Mouse (Mus musculus) intestine, postnatal 0 days (tissue): ENCODE measurements around the gene AA467197. TPM values are rescaled to one million over a fixed set of nuclear protein-coding genes. Genes with fewer than 3 reads are reported as not detected.

ENCODE experiments used
- ATAC-seq: fragments of 200-750 bp; cut with Nextera tagmentation; 2 replicates; pipeline ENCODE4 v1.8.0; 2017; ENCODE audit warnings: mild to moderate bottlenecking, moderate TSS enrichment, moderate library complexity
- H3K27ac ChIP-seq: fragments of 300-500 bp; sonication (generic); 2 replicates; pipeline ENCODE4 v1.5.1; 2014; ENCODE audit warnings: mild to moderate bottlenecking, low read depth, low read length, moderate library complexity
- H3K27me3 ChIP-seq: fragments of 300-500 bp; sonication (generic); replicated peaks from 2 replicates; pipeline ENCODE4 v1.6.1; 2014; ENCODE audit warnings: low read length, mixed read lengths; ENCODE audit not compliant: control insufficient read depth, insufficient read depth
- H3K36me3 ChIP-seq: fragments of 300-500 bp; sonication (generic); 2 replicates; pipeline ENCODE4 v1.6.1; 2014; ENCODE audit warnings: mild to moderate bottlenecking, moderate library complexity; ENCODE audit not compliant: control insufficient read depth, insufficient read depth
- H3K4me1 ChIP-seq: fragments of 300-500 bp; sonication (generic); replicated peaks from 2 replicates; pipeline ENCODE4 v1.6.1; 2014; ENCODE audit warnings: antibody characterized with exemption, low read length, mixed read lengths; ENCODE audit not compliant: control insufficient read depth, insufficient read depth
- H3K4me2 ChIP-seq: fragments of 300-500 bp; sonication (generic); replicated peaks from 2 replicates; pipeline ENCODE4 v1.6.1; 2014; ENCODE audit warnings: low read depth, mild to moderate bottlenecking, moderate library complexity
- H3K4me3 ChIP-seq: fragments of 300-500 bp; sonication (generic); 2 replicates; pipeline ENCODE4 v1.5.1; 2014; ENCODE audit warnings: low read depth, low read length
- H3K9ac ChIP-seq: fragments of 300-500 bp; sonication (generic); 2 replicates; pipeline ENCODE4 v1.6.1; 2014; ENCODE audit warnings: mild to moderate bottlenecking, low read depth, low read length
- H3K9me3 ChIP-seq: fragments of 300-500 bp; sonication (generic); 2 replicates; pipeline ENCODE4 v1.6.1; 2016; ENCODE audit warnings: mixed run types; ENCODE audit not compliant: control insufficient read depth
- CTCF ChIP-seq: sonication (generic); IDR thresholded peaks from 2 replicates; pipeline ENCODE4 v1.5.1; 2016; ENCODE audit warnings: low read depth, mild to moderate bottlenecking, control low read depth, antibody characterized with exemption, moderate library complexity
- WGBS: fragments of 180-500 bp; shearing (Covaris S2); extraction: QIAGEN DNeasy Blood & Tissue Kit; methylation state at CpG from one replicate; pipeline ENCODE4 v1.1.7; 2014; 5-methylcytosine and 5-hydroxymethylcytosine counted together
- polyA plus RNA-seq: library from polyadenylated mRNA; unstranded; fragments of >200 nt; fragmentation: Nextera tagmentation; extraction: Ambion mirVana; gene quantifications from 2 replicates; pipeline ENCODE4 v1.2.1, GENCODE M21; 2015

The AA467197 gene
- polyA plus RNA-seq, 1 experiment from 2014 or later: 38.4 TPM

DNA sequence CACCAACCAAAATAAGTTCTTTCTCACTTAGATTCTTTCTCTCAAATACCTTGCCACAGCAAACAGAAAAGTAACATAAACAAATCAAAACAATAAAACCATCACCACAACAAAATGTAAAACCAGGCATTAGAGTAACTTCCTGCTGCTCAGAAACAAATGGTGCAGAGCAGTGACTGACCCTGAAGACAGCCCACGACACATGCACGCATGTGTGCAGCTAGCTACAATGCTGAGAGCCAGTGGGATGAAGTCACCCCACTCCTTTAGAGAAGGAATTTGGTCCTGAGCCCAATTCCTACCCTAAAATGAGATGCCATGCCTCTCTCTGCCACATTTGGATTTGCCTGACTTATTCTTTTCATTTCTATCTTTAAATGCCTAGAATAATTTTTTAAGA, 35.4 kb upstream of the AA467197 start:
- H3K9me3 ChIP-seq: no peaks in the 10 kb centered on the region
- no peaks in the 10 kb centered on the region for H3K27me3 ChIP-seq
- H3K4me3 ChIP-seq: no peak overlapping the region
- no peak overlapping the region for H3K27ac ChIP-seq
- H3K9ac ChIP-seq: no peak overlapping the region
- ATAC-seq: no peak
- H3K4me2 ChIP-seq: no peak overlapping the region
- WGBS: 74% methylated on average over 2 of the region's 2 CpGs
- no peaks in the 10 kb centered on the region for H3K4me1 ChIP-seq
- TF ChIP-seq CTCF: no peak
- H3K36me3 ChIP-seq: 0 out of 2 replicates have a peak, but pooled peaks cover 3% of the 10 kb centered on the region

DNA sequence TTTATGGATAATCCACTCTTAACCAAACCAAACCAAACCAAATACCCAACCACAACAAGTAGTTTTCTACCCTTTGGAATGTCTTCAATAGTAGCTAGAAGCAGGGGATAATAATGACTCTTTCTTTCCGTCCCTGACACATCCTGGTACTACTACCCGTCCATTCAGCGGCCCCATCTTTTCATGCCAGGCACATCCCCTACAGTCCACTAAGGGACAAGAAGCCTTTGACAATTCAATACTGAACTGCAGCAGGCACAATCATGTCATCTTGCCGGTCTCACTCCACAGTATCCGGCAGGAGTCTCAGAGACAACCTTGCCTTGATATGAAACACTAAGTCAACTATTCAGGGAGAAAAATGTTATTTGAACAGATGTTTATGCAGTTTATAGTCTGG, 31.0 kb upstream of the AA467197 start:
- Histone ChIP-seq H3K4me1 (0 out of 2 replicates have a peak, but pooled peaks cover 3% of the 10 kb centered on the region), H3K27ac (no peak overlapping the region), H3K9ac (no peak overlapping the region), H3K27me3 (no peaks in the 10 kb centered on the region), H3K9me3 (no peaks in the 10 kb centered on the region), H3K4me3 (no peak overlapping the region), H3K36me3 (no peaks in the 10 kb centered on the region), H3K4me2 (no peak overlapping the region)
- WGBS: 62% methylated on average over 5 of the region's 5 CpGs
- no peak for TF ChIP-seq CTCF
- peak; percentile 64 for ATAC-seq

DNA sequence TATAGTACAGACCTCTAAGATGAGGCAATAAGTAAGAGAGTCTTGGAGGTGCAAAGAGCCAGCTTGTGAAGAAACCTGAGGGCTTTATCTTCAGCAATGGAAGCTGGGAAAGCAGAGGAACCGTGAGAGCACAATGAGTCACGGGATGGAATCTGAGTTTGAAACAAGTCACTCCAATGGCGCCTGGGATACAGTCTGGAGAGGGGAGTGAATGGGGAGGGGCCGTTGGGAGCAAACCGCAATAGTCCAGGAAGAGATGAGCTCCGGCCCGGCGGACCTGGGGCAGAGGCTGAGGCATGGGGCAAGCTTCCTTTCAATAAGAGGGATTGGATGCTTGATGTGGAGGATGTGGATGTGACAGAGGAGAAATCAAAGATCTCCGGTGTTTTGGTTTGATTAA, 28.0 kb upstream of the AA467197 start:
- 77% methylated on average over 9 of the region's 9 CpGs for WGBS

DNA sequence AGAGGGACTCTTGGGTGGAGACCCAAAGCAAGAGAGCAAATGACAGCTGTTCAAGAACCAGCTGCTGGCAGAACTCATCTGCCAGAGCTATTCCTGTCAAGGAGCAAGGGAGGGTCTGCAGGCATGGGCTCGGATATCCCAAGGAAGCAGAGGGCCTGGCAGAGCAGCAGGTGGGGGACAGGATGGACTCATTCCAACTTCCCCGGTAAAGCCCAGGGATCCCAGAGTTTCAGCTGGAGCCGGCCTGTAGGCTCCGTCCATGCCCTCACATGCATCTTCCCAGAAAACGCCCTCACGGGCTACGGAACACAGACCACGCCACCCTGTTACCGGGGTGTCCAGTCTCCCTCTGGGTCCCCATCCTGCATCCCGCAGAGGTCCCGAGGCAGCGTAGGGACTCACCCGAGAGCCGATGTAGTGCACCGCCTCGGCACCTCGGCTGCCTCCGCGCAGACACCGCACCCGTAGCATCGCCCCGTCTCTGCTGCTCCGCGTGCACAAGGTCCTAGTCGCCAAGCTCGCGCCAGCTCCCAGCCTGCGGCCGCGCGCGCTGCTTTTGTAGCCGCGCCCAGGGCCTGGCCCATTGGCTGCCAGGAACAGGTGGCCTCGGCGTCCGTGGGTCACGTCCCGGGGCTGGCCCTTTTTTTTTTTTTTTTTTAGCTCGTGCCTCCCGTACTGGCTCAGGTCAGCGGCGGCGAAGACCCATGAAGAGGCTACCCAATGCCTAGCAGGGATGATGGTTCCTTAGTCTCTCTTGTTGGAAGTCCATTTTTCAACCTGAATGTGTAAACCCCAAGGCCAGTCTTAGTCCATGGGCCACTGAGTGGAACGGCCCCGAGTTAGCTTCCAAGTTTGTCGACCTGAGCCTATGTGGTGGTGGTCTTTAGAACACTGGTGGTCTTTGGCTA, 25.8 kb upstream of the AA467197 start, which contains the start of gene Gatm:
Gene Gatm, minus strand, starts transcription at position 558 of the 908 bp plus-strand sequence.
- no peak within 1 kb of the TSS for H3K27ac ChIP-seq
- 3% methylated on average over 48 of the region's 48 CpGs for WGBS
- H3K4me3 ChIP-seq: peak within 1 kb of the TSS; percentile 49
- peak within 1 kb of the TSS; percentile 87 for H3K4me2 ChIP-seq
- H3K4me1 ChIP-seq: 0 out of 2 replicates have a peak, but pooled peaks cover 3% of the 10 kb centered on the region
- TF ChIP-seq CTCF: no peak
- no peaks in the 10 kb centered on the region; the same call in 1 of the 2 replicates for H3K27me3 ChIP-seq
- H3K36me3 ChIP-seq: no peaks in the 10 kb centered on the region
- H3K9me3 ChIP-seq: no peaks in the 10 kb centered on the region
- H3K9ac ChIP-seq: peak within 1 kb of the TSS; percentile 40
- ATAC-seq: peak; percentile 98

More for the DNA sequence above, 28.0 kb upstream of the AA467197 start:
- no peak overlapping the region for H3K9ac ChIP-seq
- no peaks in the 10 kb centered on the region for H3K36me3 ChIP-seq
- ATAC-seq: no peak
- no peaks in the 10 kb centered on the region for H3K9me3 ChIP-seq
- 0 out of 2 replicates have a peak, but pooled peaks cover 3% of the 10 kb centered on the region for H3K4me1 ChIP-seq
- H3K4me2 ChIP-seq: no peak overlapping the region
- H3K27me3 ChIP-seq: no peaks in the 10 kb centered on the region; the same call in 1 of the 2 replicates
- TF ChIP-seq CTCF: no peak
- no peak overlapping the region for H3K27ac ChIP-seq
- no peak overlapping the region for H3K4me3 ChIP-seq

DNA sequence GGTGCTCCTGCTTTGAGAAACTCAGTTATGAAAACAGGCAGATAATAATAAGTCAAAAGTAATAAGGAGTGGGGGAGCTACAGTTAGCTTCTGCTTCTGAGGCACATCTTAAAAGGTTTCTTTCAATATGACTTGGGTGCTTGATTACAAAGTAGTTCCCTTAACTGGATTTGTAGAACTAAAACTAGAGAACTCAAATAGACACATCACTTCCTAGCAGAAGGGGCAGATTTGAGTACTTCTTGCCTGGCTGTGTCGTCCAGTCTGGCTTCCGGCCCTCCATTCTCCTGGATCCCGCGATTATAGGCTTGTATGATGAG, 25.2 kb upstream of the AA467197 start:
- WGBS: 86% methylated on average over 4 of the region's 4 CpGs
- Histone ChIP-seq H3K9me3 (no peaks in the 10 kb centered on the region), H3K4me1 (0 out of 2 replicates have a peak, but pooled peaks cover 3% of the 10 kb centered on the region), H3K27me3 (no peaks in the 10 kb centered on the region; the same call in 1 of the 2 replicates), H3K27ac (no peak overlapping the region), H3K4me2 (peak overlapping the region; percentile 87), H3K9ac (0 out of 2 replicates have a peak overlapping the region, but pooled peaks have one; percentile 40), H3K4me3 (peak overlapping the region; percentile 49), H3K36me3 (no peaks in the 10 kb centered on the region)
- no peak for ATAC-seq
- TF ChIP-seq CTCF: no peak

DNA sequence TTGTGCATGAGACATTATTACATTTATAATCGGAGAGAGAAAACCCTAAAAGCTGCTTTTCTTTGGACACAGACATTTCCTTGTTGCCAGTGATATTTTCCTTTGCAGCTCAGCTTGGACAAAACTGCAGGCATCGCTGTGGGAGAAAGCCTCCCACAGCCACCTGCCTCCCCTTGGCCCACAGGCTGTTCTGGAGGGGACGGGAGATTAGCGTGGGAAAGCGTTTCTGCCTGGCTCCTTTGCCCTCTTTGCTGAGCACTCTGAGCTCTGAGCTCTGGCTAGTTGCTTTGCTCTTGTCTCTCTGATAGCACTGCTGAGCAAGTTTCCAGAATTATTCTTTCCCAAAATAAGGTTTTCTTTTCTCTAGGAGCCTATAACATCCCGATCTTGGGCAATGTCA, 20.5 kb upstream of the AA467197 start:
- 73% methylated on average over 6 of the region's 6 CpGs for WGBS
- TF ChIP-seq CTCF: no peak
- H3K27me3 ChIP-seq: no peaks in the 10 kb centered on the region; the same call in 1 of the 2 replicates

More for the DNA sequence above, 20.5 kb upstream of the AA467197 start:
- no peak overlapping the region for H3K9ac ChIP-seq
- H3K4me1 ChIP-seq: no peaks in the 10 kb centered on the region
- H3K9me3 ChIP-seq: no peaks in the 10 kb centered on the region
- no peak for ATAC-seq
- H3K4me2 ChIP-seq: no peak overlapping the region
- H3K36me3 ChIP-seq: no peaks in the 10 kb centered on the region
- H3K27ac ChIP-seq: no peak overlapping the region
- H3K4me3 ChIP-seq: no peak overlapping the region
